ENCODE assay signal across 14 mouse cellular contexts in the genomic region with DNA sequence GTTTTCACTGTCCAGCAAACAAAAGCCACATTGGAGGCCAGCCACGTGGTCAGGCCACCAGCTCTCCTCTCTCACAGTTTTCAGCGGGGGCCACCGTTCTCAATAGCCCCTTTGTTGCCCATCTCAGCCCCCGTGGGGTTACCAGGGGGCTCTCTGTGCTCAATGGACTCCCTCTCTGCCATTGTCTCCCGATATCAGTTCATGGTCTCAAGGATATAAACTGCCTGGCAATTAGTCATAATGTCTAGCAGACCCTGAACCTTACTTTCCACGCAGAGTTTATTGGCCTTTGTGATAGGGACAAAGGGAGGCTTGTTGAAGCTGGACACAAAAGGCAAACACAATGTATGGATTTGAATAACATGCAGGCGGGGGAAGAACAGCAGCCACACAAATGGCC.
DNase-seq lines count a peak whose midpoint lies in the region; ATAC-seq lines count a peak whose summit lies in the region.
"Had no signal": no experiment of that assay in that cellular context is flagged by ENCODE, and none has a peak within 500 bp of the region (broad histone marks: within the 10 kb centered on the region; RNA-seq: fewer than 3 reads in every experiment).

No protein-coding gene starts in this region.

- intact Hi-C loops in heart, postnatal 10 days (cut with DNase I) = no loop called here

- H3K4me3 ChIP-seq in forebrain, embryonic 13.5 days = no peak overlapping the region
- no peak overlapping the region for H3K4me3 ChIP-seq in midbrain, embryonic 14.5 days (replicated peaks; ENCODE audit: low read depth, low read length)
- H3K4me3 ChIP-seq: heart, embryonic 13.5 days; limb, embryonic 15.5 days had no signal

- 4% methylated on average over 7 of the region's 7 CpGs for WGBS in forebrain, embryonic 13.5 days
- 1% methylated on average over 7 of the region's 7 CpGs for WGBS in midbrain, embryonic 14.5 days

- peak; percentile 68 for DNase-seq in heart, adult 11 months
- DNase-seq in heart, postnatal 10 days = no peak
- peak; percentile 38 for DNase-seq in Muller cell, postnatal 12 days (ENCODE audit: inconsistent ontology term)
- peak; percentile 48 for DNase-seq in midbrain, embryonic 14.5 days
- no peak for DNase-seq in adrenal gland, postnatal 10 days
- no peak for DNase-seq in thymus, postnatal 4 days
- DNase-seq: adrenal gland, adult 2 months; cerebellum, adult 8-10 months; kidney, postnatal 10 days; lung, postnatal 14 days had no signal

- no peaks in the 10 kb centered on the region for H3K9me3 ChIP-seq in forebrain, embryonic 13.5 days (replicated peaks)
- H3K9me3 ChIP-seq in midbrain, embryonic 14.5 days (ENCODE audit: control insufficient read depth, low read length) = no peaks in the 10 kb centered on the region
- H3K9me3 ChIP-seq: heart, embryonic 13.5 days; limb, embryonic 15.5 days had no signal

- no peak overlapping the region for H3K9ac ChIP-seq in forebrain, embryonic 13.5 days
- H3K9ac ChIP-seq in midbrain, embryonic 14.5 days (replicated peaks; ENCODE audit: low read length) = no peak overlapping the region
- H3K9ac ChIP-seq: heart, embryonic 13.5 days; limb, embryonic 15.5 days had no signal

- peaks cover 12% of the 10 kb centered on the region for H3K27me3 ChIP-seq in forebrain, embryonic 13.5 days
- H3K27me3 ChIP-seq in midbrain, embryonic 14.5 days (ENCODE audit: control insufficient read depth, insufficient read depth, low read length) = peaks cover 20% of the 10 kb centered on the region
- H3K27me3 ChIP-seq: heart, embryonic 13.5 days; limb, embryonic 15.5 days had no signal

- H3K36me3 ChIP-seq in forebrain, embryonic 13.5 days (ENCODE audit: poor library complexity, severe bottlenecking) = no peaks in the 10 kb centered on the region
- no peaks in the 10 kb centered on the region for H3K36me3 ChIP-seq in midbrain, embryonic 14.5 days (ENCODE audit: control insufficient read depth, insufficient read depth, low read length)
- H3K36me3 ChIP-seq: heart, embryonic 13.5 days; limb, embryonic 15.5 days had no signal

- 0 out of 2 replicates have a peak overlapping the region, but pooled peaks have one; percentile 10 for H3K4me2 ChIP-seq in forebrain, embryonic 13.5 days
- H3K4me2 ChIP-seq in midbrain, embryonic 14.5 days (ENCODE audit: low read length) = no peak overlapping the region
- H3K4me2 ChIP-seq: heart, embryonic 13.5 days; limb, embryonic 15.5 days had no signal

- H3K4me1 ChIP-seq in forebrain, embryonic 13.5 days = peaks cover 23% of the 10 kb centered on the region
- peaks cover 15% of the 10 kb centered on the region; the same call in 1 of the 2 replicates for H3K4me1 ChIP-seq in midbrain, embryonic 14.5 days (ENCODE audit: control insufficient read depth, insufficient read depth, low read length)
- H3K4me1 ChIP-seq: heart, embryonic 13.5 days; limb, embryonic 15.5 days had no signal

- H3K27ac ChIP-seq in forebrain, embryonic 13.5 days = 0 out of 2 replicates have a peak overlapping the region, but pooled peaks have one; percentile 19
- H3K27ac ChIP-seq in midbrain, embryonic 14.5 days (replicated peaks; ENCODE audit: low read depth, low read length) = no peak overlapping the region
- H3K27ac ChIP-seq: heart, embryonic 13.5 days; limb, embryonic 15.5 days had no signal

- peak; percentile 76; the same call in 1 of the 2 replicates for ATAC-seq in forebrain, embryonic 13.5 days
- peak; percentile 40; the same call in 1 of the 2 replicates for ATAC-seq in midbrain, embryonic 14.5 days (ENCODE audit: low FRiP score, low TSS enrichment)
- ATAC-seq in inflammation-experienced regulatory T-cells, adult 6 months = no peak

Comparison
In these comparisons a context has a peak if more than half of its experiments do, and no peak if none do; other contexts are left out.
1. DNase-seq: peak in heart, adult 11 months (single experiment), Muller cell, postnatal 12 days (single experiment) and midbrain, embryonic 14.5 days (single experiment); none in heart, postnatal 10 days (0 of 2), adrenal gland, postnatal 10 days (single experiment) and thymus, postnatal 4 days (single experiment).